Mouse (Mus musculus): ENCODE measurements around the gene Tmbim1.
"Not testable (repeated sequence)": the region's sequence is repeated elsewhere in the genome, so short reads cannot be mapped to it uniquely, and the experiment has no call there.

The Tmbim1 gene

DNA sequence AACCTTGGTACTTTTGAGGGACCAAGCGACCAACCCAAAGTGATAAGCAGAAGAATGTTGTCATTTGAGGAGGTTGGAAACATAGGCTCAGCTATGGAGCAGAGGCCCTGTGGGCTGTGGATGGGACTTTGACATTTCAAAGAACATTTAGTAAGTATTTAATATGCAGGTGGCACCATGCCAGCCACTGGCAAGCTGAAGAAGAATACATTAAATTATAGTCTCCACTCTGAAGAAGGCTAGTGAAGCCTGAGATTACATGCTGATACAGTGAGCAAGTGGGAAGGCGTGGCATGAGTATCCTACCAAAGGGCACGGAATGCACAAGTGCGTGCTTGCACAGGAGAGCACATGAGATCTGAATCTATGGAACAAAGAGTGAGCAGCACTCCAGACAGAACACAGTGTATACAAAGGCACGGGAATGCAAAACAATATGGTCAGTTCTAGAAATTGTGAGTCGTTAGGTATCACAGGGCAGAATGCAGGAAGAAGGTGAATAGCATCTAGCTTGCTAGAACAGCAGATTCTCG lies 24.5 kb upstream of the Tmbim1 start:
- in situ Hi-C loops (cut with MseI, MboI), result no loop called here

DNA sequence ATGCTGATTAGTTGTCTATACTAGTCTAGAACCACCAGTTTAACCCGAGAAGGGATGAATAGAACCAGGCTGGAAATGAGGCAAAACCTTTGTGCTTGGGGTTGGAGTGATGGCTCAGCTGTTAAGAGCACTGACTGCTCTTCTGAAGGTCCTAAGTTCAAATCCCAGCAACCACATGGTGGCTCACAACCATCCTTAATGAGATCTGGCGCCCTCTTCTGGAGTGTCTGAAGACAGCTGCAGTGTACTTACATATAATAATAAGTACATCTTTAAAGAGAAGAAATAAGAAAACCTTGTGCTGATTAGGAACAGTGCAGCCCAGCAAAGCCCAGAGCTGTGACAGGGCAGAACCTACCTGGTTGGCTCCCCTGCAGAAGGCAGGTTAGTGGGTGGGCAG lies 21.5 kb upstream of the Tmbim1 start:
- in situ Hi-C loops (cut with MseI, MboI), result not testable (repeated sequence)

DNA sequence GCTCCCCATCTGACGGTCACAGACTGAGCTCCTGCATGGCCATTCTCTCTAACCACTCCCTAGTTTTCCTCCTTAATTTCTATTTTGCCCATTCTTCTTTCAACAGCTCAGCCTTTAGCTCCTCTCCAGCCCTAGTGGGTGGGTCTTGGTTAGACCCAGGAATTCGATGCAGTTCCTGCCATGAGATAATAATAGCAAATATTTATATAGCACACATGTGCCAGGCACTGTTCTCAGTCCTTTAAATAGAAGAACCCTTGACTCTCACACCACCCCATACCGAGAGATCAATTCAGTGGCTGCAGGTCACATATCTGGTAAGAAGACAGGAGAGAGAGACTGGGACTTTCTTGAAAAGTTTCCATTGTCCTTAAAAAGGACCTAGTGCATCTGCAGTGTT lies 16.0 kb upstream of the Tmbim1 start:
- in situ Hi-C loops (cut with MseI, MboI), result no loop called here

DNA sequence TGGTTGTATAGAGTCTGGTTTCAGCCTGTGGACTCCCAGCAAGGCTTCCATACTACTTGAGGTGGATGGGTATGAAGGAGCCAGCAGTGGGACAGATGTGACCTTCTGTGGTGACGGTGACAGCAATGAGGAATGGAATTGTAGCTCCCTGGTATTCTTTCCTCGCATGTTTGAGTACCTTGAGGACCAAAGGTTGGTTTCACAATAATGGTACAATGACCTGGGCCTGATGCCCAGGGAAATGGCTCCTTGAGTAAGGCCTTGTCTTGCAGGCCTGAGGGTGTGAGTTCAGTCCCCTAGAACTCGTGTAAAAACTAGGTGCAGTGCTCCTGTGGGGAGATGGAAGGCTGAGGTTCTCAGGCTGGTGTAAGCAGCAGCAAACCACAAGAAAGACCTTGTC lies 13.3 kb upstream of the Tmbim1 start:
- in situ Hi-C loops (cut with MseI, MboI), result loop anchor here in 1 of 2 experiments (10.0 kb wide), 1 partner anchor 46 kb away; the partner anchor contains the start of gene Catip

DNA sequence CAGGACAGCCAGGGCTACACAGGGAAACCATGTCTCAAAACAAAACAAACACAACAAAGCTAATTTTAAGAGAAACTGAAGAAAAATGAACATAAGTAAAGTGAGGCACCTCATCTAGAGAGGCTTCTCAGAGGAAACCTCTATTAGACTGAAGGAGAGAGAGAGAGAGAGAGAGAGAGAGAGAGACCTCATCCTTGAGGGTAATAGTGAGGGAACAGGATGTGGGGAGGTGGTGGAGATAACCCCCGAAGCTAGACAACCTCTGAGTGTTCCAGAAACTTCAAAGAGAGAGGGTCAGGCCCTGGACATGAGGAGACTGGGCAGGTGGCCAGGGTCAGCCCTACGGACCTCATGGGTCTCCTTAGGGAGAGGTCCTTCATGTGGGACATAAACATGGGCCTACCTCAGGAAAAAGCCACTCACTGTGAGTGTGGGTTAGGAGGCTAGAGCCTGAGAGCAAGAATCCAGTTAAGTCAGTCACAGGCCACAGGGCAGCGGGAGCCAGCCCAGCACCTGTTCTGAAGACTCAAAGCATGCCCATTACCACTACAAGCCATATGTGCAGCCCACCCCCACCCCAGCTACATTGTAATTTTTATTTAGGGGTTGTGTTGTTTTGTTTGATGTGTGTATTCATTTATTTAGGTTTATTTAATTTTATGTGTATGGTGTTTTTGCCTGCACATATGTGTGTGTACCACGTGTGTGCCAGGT lies 10.8 kb upstream of the Tmbim1 start:
- in situ Hi-C loops (cut with MseI, MboI), result loop anchor here in 1 of 2 experiments (10.0 kb wide), 1 partner anchor 49 kb away; the partner anchor contains the start of gene Catip

DNA sequence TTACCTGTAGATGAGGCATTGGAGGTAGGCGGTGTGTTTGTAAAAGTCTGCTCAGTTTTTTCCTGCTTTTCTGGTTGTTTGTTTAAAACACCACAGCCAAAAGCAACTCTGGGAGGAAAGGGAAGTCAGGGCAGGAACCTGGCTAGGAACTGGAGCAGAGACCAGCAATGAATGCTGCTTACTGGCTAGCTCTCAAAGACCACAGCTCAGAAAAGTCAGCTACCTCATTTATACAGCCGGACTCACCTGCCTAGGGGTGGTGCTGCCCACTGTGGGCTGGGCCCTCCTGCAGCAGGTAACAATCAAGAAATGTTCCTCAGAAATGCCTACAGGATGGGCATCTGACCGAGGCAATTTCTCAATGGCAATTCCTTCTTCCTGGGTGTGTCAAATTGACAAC lies 9.4 kb upstream of the Tmbim1 start:
- in situ Hi-C loops (cut with MseI, MboI), result loop anchor here in 1 of 2 experiments (10.0 kb wide), 1 partner anchor 50 kb away; the partner anchor contains the start of gene Catip

DNA sequence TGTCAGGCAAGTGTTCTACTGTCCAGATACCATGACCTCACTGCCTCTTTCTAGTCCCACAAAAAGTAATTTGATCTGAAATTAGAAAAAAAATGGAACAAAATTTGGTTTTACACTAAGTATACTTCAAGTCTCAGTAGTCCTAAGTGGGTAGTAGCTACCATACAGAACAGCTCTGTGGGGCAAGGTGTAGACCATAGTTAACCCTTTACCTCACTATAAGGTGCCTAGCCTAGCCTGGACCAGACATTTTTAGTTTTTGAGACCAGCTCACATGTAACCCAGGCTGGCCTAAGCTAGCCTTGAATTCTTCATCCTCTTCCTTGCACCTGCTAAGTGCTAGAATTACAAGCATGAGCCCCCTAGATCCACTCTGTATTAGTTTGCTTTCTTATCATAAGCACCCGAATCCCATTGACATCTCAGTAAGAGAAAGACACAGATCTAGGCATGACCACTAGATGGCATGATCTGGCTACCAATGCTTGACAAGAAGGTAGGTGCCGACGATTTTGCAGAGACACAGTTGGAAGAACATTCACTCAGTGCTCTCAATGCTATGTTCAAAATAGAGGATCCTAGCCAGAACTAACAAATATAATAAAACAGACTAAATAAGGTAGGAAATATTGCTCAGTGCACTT lies 7.7 kb upstream of the Tmbim1 start:
- in situ Hi-C loops (cut with MseI, MboI), result loop anchor here in 1 of 2 experiments (10.0 kb wide), 1 partner anchor 52 kb away; the partner anchor contains the start of gene Catip

DNA sequence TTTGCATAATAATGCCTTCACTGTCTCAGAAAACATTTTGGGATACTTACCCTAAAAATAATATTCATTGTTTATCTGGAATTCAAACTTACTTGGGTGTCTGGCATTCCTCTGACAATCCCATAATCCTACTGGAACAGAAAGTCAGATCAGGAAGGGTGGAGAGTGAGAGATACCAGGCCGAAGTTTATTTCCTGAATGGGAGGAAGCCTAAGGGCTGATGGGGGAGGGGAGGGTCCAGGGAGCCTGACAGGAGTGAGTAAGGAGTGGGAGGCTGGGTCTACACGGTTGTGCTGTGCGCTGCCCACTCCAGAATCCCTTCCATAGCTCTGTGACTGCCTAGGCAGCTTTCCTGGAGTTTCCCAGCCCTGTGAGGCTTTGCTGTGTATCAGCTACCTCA lies 4.3 kb upstream of the Tmbim1 start:
- in situ Hi-C loops (cut with MseI, MboI), result loop anchor here in 1 of 2 experiments (10.0 kb wide), 1 partner anchor 55 kb away; the partner anchor contains the start of gene Catip

DNA sequence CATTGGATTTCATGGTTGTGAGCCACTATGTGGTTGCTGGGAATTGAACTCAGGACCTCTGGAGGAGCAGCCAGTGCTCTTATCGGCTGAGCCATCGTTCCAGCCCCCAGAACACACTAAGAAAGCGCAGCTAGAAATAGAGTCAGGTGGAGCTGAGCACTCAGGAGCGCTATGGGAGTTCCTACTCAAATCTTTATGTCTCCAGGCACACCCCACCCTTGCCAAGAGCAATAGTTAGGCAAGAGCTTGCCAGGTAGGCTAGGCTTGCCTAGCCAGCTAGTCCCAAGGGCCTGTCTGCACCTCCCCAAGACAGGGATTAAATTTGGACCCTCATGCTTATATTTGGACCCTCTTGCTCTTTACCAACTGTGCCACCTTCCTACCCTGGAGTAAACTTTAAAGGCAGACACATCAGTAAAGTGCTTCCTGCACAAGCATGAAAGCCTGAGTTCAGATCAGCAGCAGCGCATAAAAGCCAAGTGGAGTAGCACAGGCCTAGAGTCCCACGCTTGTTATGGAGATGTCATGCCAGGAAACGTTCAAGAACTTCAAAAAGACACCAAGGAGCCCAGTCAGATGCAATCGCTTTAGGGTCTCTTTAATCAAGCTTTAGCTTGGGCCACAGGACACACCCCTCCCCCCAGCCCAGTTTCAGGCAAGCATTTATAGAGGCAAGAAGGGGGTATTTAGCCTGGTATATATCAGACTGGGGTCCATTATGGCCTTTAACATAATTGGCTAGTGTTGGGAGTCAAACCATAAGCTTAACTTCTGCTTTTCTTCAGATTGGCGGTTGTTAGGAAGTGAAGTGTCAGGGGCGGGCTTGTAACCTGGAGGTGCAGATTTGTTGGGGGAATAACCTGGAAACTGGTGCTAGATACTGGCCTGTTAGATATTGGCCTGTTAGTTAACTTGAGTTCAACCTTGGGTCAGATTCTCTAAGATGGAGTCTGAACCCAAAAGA lies 2.9 kb upstream of the Tmbim1 start:
- in situ Hi-C loops (cut with MseI, MboI), result no loop called here

DNA sequence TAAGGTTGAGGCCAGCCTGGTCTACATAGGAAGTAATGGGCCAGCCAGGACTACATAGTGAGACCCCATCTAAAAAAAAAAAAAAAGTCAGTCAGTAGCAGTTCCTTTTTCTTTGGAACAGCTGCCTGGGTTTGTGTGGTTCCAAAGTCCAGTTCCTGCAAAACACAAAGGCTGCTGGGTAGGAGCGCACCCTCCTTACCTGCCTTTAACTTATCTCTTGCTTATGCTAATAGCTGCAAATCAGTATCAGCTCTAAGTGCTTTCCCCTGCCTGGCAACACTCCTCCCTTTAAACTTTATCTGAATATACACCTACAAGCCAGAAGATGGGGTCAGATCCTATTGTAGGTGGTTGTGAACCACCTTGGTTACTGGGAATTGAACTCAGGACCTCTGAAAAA lies 1.7 kb upstream of the Tmbim1 start:
- in situ Hi-C loops (cut with MseI, MboI), result no loop called here

DNA sequence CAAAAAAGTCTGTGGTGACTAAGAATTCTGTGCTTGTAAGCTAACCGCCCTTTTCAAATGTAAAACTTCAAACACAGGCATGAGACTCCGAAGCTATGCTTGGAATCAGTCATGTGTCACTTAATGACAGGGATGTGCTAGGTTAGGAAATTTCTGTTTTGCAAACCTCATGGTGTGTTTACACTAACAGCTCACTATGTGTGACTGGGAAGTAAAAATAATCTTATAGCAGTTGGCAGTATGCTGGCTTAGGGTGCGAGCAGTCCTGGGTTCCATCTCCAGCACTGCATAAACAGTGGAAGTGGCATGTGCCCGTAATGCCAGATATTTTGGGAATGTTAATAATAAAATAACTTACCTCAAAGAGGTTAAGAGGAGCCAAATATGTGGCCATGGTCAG lies 476 bp downstream of the Tmbim1 start:
- in situ Hi-C loops (cut with MseI, MboI), result no loop called here

DNA sequence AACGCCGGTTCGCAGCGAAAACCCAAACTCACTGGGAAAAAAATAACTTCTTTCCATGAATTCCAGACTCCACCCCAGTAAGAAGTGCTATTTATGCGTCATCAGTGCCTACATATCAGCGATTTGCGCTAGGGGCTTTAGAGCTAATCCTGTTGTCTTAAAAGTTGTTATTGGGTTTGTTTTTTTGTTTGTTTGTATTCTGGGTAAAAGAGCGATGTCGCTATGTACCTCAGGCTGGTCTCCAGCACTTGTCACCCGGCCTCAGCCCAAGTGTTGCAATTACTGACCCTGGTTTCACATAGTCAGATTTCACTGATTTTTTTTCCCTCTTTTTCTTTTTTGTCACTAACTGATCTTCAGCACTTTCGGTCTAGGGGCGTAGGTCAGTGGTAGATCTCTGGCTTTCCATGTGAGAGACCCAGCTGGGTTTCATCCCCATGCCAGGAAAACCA lies 1.1 kb downstream of the Tmbim1 start:
- in situ Hi-C loops (cut with MseI, MboI), result no loop called here

DNA sequence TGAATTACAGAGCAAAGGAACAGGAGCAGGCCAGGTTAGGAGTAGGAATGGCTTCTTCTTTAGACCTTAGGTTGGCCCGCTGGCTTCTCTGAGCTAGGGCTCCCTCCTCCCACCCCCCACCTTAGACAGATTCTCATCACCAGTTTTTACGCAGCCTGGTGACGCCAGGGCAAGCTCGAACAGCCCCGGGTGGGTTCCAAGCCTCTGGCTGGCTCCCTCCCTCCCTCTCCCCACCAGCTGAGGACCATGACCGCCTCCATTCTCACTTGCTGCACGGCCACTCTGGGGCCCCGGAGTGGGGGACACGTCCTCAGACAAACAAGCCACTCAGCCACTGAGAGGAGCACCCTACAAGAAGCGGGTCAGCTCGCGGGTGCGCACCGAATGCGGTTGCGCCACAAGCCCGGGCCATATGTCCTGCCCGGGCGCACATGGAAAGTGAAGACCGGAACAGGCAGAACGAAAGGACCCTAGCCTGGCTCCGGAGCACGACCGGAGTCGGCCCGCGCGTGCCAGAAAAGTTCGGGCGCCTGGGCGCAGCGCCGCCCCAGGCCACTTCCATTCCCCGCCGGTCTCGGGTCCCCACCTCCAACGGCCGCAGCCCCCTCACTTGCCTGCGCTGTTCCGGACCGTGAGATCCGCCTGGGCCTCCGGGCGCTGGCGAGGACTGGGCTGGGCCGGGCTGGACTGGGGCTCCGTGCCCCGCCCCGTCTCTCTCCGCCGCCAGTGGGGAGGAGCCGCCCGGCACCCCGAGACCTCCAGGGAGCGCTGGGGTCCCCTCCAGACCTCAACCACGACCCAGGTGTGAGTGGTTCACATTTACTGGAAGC lies 1.7 kb downstream of the Tmbim1 start:
- in situ Hi-C loops (cut with MseI, MboI), result no loop called here

DNA sequence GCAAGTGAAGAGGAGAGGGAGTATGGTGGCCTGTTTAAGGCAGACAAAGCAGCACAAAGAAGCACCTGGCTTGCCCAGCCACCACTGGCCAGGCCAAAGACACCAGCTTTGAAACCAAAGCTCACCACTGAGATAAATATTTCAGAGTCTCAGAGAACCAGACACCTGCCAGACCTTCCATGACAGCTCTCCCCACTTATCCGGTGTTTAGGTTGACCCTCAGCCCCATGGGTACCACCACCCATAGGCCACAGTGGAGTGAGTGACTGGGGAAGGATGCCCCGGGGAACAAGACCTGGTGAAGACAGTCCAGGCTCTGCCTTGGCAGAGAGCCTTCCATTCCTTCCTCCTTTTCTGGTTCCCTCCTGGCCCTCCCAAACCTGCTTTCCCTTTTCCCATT lies 2.6 kb downstream of the Tmbim1 start:
- in situ Hi-C loops (cut with MseI, MboI), result no loop called here

DNA sequence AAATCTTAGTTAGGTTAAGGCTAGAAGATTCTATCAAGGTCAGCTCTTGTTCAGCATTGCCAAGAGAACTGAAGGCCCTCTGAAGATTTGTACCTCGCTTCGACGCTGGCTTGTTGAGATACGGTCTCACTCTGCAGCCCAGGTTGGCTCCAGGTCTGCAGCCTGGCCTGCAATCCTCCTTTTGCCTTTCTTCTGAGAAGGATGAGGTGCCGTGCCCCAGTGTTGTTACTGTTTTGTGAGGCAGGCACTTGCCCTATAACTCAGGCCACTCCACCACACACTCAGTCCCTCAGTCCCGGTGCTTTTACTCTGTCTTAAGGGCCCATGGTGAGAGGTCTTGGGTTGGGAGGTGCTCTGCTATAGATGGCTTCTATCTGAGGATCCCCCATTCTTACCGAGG lies 3.2 kb downstream of the Tmbim1 start:
- in situ Hi-C loops (cut with MseI, MboI), result no loop called here

DNA sequence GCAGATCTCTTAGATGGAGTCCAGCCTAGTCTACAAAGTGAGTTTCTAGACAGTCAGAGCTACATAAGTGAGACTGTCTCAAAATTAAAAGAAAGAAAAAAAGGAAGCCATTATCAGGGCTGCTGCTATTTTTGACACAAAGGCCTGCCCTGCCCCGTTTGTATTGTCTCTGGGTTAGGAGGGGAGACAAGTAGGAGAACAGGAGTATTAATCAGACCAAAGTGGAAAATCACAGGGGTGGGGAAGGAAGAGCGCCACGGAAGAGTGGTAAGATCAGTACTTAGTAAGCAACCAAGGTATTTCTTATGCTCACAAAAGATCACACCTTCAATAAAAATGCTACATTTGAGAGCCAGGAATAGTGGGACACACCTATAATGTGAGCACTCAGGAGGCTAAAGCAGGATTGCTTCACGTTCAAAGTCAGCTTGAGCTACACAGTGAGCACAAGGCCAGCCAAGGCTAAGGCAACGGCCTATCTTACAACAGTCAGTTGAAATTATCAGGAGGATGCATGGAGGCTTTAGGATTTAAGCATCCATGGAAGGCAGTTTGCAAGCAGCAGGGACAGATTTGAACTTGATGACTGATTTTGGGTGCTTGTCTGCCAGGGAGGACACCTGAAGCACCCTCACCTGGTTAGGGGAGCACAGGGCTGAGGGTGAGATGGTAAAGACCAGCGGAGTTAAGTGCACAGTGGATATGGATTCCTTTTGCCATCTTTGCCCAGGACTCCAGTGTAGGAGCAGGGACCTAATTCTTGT lies 4.9 kb downstream of the Tmbim1 start:
- in situ Hi-C loops (cut with MseI, MboI), result no loop called here

DNA sequence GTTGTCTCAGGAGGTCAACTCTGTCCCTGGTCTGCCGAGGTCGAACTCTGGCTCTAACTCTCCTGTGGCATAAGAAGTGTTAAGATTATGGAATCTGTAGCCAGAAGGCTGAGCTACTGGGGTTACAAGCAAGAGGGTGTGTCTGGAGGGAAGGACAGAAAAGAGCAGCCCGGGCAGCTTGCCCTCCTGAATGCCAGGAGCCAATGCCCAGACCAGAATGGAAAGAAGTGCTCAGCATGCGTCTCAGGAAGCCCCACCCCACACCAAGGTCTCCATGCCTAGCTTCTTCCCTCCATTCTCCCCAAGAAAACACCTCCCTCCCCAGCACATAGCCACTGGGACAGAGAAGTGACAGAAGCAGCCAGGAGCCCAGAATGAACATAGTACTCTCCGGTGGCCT lies 6.4 kb downstream of the Tmbim1 start:
- in situ Hi-C loops (cut with MseI, MboI), result no loop called here

DNA sequence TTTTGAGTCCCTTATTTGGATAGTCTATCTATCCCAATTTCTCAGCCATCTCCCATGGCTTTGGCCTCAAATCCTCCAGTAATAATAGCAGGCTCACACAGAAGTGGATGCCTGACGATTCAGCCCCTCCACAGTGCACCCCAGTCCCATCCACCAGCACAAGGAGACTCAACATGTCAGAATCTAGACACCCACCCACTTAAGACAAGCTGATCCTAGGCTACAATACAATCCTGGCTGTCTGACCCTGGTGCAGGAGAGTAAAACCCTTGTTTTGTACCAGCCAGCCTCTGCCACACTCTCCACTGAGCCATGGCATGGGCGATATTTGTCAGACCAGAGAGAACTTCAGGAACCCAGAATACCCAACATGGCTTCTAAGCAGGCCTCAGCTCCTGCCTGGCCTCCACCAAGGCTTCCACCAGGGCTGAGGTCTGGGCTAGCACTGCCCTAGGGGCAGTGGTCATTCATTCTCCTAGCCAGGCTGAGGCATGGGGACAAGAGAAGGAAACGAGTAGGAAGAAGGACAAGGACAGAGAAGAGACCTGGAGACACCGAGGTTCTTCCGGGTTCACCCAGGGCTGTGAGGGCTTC lies 7.2 kb downstream of the Tmbim1 start:
- in situ Hi-C loops (cut with MseI, MboI), result no loop called here

DNA sequence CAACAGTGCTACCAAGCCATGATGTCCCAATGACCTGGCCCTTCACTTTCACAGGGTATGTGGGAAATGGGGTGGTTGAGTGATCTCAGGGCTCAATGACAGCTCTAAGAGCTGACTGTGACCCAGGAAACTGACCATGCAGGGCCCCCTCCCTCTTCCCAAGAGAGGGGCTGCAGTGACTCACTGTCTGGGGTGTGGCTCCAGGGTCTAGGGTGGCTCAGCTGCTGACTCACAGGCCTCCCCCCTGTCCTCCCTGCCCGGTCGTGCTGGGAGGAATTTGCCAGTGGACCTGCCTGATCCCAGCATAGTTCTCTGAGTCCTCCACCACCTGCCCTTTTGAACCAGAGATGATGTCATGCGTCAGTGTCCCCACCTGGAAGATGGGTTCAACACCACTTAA lies 8.2 kb downstream of the Tmbim1 start:
- in situ Hi-C loops (cut with MseI, MboI), result no loop called here

DNA sequence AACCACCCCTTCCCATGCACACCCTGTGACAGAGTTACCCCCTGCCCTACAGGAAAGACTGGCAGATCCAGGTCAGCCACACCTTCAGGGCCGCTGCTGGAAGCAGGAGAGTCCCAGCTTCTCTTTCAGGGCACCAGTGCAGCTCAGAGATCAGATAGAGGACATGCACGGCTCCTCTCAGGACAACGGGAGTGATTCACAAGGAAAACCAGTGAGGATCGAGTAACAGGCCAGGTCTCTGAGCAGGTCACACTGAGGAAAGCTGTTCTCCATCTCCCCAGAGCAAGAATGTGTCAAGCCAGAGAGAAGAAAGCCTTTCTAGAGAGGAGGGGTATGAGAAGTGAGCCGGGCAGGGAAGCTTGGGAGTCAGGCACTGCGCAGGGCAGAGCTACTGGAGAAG lies 8.9 kb downstream of the Tmbim1 start:
- in situ Hi-C loops (cut with MseI, MboI), result no loop called here
